Mouse (Mus musculus) megakaryocyte-erythroid progenitor cell, adult 5-6 weeks (primary cell): ENCODE measurements around the gene Emb. TPM values are rescaled to one million over a fixed set of nuclear protein-coding genes. Genes with fewer than 3 reads are reported as not detected.
A peak's percentile ranks its signal among the peaks of the same experiment; 100 is the strongest.

Source experiments
- ATAC-seq: replicated peaks from 2 replicates; pipeline ENCODE4 v1.8.0; 2016; ENCODE audit warnings: mild to moderate bottlenecking, inconsistent platforms; ENCODE audit not compliant: severe bottlenecking, poor library complexity, low FRiP score, low TSS enrichment
- total RNA-seq, 2 experiments: library from RNA; stranded (forward) in 1 of 2; stranded (reverse) in 1 of 2; fragments of 200-1000, 215-1000 nt in 1 of 2; fragments of >200 nt in 1 of 2; fragmentation: Nextera tagmentation in 1 of 2; gene quantifications; 2 replicates each; pipeline ENCODE4 v1.2.3; 2014 to 2017

The Emb gene
- total RNA-seq, 2 experiments from 2014 or later = 3.2 to 8.6 TPM

DNA sequence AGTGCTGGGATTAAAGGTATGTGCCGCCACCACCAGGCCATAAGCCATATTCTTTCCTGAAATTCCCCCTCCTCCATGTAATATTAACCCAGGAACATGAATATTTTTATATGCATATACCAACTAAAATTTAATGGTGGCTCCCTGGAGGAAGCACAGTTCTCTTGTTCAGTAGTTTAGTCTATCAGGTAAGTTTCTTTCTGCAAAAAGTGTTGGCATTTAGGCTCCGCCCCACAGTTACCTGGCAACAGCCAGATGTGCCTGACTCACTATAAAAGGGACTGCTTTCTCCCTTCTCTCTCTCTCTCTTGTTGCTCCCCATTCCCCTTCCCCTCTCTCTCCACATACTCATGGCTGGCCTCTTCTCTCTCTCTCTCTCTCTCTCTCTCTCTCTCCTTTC lies 9.8 kb downstream of the Emb start:
- ATAC-seq = no peak

DNA sequence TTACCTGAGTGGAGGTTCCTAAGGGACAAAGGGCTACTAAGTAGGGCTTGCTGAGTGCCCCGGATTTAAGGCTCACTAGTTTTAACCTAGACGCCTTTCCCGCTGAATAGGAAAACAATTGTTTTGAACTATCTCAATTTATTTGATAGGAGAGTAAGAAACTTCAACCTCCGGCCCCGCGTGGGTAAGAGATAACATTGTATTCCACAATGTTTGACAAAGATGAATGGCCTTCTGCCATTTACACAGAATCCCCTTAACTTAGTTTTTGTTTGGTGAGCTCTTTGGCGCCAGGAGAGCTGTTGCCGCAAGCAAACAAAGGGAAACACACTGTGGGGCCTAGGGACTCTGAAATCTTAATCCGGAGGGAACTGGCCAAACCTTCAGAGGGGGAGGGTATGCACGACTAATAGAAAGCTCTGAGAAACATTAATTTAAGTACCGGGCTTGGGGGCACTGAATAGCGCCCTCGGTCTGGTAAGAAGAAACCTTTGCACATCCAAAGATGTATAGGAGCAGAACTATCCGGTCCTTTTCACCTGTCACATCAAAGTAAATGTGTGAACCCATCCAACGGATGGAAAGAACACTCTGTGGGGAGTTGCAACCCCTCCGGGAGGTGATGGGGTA lies 11.7 kb downstream of the Emb start:
- ATAC-seq = peak; percentile 8; the same call in 1 of the 2 replicates

DNA sequence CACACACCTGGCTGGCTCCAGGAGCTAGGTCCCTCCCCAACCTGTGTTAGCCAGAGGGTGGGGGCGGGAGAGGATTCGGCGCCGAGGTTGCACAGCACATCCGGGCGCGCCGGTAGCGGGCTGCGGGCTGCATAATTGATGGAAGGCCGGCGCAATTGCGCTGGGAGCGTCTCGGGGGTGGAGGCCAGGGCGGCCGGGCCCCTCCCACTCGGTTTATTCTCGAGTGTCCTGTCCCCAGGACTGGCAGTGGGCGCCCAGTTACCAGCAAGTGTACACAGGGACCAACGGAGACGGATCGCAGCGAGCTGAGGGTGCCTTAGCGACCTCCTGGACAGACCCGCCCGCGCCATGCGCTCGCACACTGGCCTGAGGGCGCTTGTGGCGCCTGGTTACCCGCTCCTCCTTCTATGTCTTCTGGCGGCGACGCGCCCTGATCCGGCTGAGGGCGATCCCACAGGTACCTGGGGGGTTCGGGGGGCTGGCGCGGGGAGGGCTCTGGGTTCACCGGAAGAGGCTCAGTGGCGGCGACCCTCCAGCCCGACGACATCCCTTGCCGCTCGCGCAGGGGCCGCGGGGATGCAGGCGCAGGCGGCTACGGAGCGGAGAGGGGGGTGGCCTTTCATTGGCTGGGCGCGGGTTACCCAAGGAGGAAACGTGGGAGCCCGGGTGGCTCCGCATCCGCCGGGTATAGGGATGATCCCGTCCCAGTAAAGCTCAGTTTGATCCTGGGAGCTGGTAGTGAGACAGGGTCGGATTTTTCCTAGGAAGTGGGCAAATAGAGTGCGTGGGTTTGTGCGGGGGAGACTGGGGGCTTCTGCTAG lies 12.4 kb downstream of the Emb start, which contains the start of gene Gm17509:
Gm17509 (minus strand) TSS at position 575 of the 821 bp plus-strand sequence.
- ATAC-seq = peak; percentile 53

DNA sequence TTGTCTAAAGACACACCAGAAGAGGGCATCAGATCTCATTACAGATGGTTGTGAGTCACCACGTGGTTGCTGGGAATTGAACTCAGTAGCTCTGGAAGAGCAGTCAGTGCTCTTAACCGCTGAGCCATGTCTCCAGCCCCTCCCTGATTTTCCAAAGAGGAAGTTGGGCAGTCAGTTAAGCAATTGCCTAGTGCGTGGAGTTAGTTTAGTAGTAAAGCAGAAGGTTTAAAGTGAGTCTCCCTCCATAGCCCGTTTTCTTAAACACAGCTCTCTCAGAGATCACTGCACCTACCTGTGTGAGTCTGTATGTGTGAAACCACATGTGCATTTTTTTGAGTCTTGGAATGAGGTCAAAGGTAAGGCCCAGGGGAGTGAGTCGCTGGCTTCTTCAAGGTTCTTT lies 14.8 kb downstream of the Emb start:
- ATAC-seq = no peak

DNA sequence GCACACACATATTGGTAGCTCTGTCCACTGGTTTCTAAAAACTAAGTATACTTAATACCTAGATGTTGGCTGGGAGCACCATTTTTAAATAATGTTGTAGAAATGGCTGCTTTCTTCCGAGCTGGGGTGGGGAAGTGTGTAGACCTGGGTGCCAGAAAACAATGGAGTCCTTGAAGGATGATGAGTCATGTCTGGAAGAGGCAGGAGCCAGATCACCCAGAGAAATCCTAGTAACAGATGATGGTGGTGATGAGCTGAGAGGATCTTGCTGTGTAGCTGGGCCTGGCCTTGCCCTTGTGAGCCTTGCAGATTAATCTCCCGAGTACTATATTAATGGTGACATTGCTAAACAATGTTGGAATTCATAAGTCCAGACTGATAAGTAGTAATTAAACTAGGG lies 16.6 kb downstream of the Emb start:
- no peak for ATAC-seq

DNA sequence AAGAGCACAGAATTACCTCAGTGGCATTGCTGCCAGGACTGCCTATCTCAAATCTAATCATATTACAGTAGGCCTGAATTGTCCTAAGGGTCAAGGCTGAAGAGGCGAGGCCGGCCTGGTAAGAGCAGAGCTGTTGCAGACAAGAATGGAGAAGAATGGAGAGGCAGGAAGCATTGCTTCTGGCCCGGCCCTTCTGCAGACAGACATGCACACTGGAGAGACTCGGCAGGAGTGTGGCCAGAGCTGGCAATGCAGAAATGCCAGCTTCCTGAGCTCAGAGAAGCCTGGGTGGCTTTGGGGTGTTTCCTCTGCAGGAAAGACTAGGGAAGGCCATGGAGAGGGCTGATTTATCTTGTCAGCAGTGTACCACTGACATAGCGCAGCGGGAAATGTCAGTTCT lies 17.2 kb downstream of the Emb start:
- no peak for ATAC-seq

DNA sequence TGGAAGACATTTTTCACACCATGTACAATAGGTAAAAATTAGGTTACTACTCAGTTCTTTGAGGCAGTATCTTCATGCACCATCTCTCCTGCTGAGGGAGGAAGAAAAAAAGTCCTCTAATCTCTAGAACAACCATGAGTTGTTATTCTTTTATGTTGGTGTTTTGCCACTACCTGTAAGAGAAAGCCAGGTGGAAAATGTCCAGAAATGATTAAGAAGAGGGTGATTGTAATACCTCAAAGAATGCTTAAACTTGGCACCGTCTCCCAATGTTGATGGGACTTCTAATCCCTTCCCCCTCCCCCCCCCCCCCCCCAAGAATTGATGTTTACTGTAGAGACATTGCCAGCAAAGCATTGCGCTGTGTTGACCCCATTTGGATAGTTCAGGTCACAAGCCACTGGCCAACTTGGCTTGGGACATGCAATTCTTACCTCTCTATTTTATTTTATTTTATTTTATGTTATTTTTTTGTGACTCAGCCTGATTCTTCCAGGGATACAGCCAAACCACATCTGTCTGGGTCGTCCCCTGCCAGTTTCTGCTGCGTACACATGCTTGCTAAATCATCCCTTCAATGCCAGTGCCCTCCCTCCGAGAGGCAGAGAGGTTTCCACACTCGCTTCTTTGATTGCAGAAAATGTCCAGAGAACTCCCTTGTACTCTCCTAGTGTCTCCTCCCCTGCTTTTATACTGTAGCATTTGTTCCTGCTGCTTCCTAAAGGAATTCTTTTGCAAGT lies 22.2 kb downstream of the Emb start:
- ATAC-seq = no peak

DNA sequence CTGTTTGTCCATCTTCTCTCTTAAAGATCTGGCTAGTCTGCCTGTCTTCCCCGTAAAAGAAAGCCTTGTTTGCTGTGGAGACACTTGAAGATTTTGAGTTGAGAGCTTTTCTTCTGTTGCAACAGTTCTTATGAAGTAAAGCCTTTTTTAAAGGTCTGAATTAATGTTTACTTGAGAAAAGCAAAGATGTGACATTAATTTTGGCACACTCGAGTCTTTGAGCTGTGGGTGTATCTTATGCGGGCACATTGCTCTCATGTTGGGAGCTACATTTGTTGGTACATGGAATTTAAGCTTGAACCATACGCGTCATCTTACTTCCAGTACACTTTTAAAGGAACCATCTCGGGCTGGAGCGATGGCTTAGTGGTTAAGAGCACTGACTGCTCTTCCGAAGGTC lies 25.5 kb downstream of the Emb start:
- no peak for ATAC-seq

DNA sequence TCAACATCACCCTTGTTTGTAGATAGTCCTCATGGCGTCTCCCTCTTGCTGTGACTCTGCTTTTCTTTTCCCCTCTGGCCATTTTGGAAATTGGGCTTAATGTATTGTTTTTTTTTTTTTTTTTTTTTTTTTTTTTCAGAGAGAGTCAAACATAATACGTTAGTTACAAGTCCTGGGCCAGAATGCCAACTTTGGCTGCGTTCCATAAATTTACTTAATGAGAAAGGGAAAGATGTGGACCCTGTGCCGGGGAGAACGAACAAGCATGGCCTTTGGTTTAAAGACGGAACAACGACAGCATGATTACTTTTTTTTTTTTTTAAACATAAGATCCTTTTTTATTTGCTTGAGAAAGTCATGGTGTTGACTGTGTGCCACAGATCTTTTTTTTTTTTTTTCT lies 26.1 kb downstream of the Emb start:
- ATAC-seq = no peak

DNA sequence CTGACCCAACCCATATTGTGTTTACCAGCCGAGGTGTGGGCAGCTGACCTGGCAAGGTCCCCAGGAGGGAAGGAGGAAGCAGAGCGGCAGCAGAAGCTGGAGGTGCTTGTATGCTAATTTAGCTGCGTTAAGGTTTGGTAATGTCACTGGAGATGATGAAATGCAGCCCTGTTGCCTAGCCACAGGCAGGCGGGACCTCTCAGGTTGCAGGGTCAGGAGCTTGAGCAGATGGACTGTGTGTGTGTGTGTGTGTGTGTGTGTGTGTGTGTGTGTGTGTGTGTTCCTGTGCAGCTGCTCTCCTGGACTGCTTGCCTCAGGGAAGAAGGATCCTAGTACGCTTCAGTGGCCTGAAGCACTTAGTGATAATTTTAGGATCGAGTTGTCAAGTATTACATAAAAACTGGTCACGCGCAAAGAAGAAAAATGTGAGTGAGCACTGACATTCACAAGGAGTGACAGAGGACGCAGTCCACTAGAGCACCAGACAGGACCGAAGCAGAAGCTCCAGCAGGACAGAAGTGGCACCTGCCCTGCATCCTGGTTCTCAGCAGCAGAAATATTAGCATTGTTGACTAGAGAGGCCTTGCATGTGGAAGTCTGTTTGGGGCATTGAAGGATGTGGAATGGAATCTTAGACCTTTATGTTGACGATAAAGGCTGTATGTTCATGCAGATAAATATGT lies 27.3 kb downstream of the Emb start:
- 0 out of 2 replicates have a peak, but pooled peaks have one; percentile 35 for ATAC-seq

DNA sequence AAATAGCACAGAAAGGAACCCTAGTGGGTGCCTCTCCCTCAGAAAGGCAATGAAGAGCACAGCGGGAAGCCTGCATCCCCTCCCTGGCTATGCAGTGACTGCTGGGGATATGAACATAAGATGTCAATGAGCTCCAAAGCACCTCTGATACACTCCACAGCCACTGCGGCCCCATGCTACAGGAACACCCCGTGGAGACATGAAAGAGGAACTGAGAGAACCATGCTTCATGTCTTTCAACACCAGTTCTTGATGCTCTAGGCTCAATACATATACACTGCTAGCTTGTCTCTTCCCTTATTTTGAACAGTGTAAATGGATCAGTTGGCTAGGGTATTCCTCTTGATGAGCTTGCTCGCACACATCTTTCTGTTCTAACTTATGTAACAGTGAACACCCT lies 28.8 kb downstream of the Emb start:
- no peak for ATAC-seq

DNA sequence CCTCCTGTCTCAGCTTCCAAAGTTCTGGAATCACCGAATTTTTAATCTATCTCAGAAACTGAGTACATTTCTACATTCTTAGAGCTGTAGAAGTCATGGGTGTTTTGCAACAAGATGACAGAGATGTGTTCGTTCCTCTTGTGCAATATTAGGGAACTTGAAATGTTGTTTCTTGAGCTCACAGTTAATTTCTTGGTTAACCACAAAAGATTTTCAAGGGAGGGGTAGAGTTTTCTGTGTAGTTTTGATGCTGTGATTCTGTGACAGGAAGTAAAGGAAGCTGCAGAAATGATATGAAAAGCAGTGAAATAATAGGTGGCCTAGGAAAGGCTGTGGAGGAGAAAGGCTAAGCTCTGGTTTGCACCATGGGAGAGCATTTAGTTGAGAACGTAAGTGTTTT lies 33.7 kb downstream of the Emb start:
- no peak for ATAC-seq

DNA sequence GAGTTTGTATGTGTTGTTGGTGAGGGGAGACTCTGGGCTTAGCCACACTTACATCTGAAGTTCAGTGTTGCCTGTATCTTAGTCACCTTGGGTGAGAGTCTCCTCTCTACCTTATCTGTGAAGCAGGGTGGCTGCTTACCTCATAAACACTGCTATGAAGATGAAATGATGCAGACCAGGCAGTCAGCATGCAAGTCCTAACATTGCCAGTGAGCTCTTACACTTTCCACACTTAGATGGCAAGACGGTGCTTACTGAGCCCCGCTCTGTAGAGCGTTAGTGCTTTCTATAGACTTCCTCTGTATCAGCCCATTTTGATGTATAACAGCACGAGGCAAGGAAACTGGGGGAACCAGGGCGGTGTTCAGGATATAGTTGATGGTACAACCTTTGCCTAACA lies 34.3 kb downstream of the Emb start:
- no peak for ATAC-seq

DNA sequence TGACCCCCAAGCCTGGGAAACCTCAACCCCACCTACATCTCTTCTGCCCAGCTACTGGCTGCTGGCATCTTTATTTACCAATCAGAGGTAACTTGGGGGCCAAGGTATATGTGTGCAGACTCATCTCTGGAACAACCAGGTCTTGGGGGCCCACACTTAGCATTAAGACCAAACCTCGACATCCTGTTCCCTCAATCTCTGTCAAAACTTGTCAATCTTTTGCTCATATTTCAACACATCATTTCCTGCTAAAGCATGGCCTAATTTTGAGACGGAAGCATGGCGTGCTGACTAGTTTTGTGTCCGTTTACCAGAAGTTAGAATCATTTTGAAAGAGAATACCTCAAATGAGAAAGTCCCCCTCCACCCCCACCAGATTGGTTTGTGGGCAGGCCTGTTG lies 52.4 kb downstream of the Emb start:
- ATAC-seq = no peak

DNA sequence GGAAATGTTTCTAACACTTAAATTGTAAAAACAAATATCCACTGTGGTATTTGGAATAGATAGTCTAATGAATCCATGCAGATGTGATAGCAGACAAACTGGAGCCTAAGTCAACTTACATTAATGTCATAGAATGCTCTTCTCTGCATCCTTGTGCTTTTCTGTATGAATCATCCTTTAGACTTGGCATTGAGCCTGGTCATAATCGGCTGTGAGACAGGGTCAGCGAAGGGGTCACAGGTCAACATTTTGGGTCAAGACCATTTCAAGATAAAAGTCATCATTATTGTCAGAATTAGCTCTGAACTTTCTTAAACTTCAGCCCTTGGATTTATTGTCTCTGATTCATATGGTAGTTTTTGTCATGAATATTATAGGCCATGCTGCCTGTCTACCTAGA lies 57.8 kb downstream of the Emb start:
- no peak for ATAC-seq

DNA sequence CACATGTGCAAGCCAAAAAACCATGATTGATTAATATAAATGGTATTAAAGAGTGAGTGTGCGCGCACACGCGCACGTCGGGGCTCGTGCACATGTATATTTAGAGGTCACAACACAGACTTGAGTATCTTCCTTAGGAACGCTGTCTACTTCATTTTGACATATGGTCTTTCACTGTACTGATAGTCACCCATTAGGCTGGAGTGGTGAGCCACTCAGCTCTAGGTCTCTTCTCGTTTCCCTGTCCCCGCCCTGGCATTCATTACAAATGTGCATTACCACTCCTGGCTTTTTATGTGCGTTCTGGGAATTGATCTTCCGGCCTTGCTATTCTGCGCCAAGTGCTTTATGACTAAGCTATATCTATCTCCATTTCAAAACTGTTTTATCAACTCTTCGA lies 59.6 kb downstream of the Emb start:
- no peak for ATAC-seq

DNA sequence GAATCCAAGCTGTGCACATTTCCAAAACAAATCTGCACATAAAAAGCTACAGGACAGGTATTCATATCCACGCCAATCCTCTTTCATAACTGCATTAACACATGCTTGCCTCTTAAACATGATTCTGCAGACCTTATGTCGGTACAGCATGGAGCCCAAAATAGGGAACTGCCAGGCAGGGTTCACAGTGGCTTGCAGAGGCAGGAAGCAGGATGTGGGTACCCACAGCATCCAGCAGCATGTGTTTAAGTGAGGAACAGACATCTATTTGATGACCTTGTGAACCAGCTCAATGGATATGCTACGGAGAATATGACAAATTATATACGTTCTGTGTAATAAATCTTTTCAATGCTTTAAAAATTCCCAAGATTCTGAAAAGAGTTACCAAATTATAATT lies 75.7 kb downstream of the Emb start:
- ATAC-seq = 0 out of 2 replicates have a peak, but pooled peaks have one; percentile 50

DNA sequence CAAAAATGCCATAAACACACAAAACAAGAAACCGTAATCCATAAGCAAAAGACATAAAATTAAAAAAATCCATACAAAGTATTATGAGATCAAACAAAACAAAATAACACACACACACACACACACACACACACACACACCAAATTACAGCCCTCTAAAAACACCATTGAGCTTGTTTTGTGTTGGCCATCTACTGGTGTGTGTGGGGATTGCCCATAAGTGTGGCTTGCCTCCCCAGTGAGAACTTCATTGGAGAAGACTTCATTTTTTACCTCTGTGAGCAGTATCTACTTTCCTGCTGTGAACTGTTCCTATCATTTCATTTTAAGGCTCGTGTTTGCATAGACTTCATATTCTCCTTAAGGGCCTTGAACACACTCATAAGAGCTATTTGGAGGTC lies 78.6 kb downstream of the Emb start:
- ATAC-seq = 0 out of 2 replicates have a peak, but pooled peaks have one; percentile 55

DNA sequence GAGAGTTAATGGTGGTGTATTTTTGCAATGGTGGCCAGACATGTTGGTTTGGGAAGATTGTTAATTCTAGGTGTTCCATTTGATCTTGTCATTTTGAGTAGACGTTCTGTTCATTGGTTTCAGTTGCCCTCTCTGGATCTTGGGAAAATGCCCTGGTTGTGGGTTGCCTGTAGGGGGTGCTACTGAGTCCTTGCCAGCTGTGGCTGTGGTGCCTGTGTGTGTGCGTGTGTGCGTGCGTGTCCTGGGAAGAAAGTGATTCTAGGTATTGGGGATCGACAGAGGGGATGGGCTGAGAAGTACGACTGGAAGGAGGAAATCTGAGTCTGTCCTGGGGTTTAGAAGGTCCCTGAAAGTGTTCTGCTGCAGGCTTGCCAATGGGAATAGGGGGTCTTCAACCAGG lies 79.1 kb downstream of the Emb start:
- ATAC-seq = no peak
